Mouse (Mus musculus): ENCODE data around the gene Olfr1361.

Olfr1361 gene

DNA sequence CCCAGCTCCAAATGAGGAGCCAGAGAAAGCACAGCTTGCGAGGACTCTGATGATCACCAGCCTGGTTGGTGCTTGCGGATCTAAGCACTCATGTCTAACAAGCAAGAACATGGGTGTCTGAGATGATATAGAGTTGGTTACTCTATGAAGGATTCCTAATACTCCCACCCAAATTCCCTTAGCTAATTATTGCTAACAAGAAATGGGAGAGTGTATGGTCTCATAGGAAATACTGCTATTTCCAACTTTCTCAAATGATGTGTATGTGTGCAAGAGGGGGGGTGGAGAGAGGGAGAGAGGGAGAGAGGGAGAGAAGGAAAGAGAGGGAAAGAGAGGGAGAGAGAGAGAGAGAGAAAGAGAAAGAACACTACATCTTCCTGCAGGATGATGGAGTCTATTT, at the start of gene Olfr1361:
Olfr1361 (minus strand) TSS at position 101 of the 400 bp plus-strand sequence.
- no peak for DNase-seq (ENCODE audit: low read depth, low spot score)

DNA sequence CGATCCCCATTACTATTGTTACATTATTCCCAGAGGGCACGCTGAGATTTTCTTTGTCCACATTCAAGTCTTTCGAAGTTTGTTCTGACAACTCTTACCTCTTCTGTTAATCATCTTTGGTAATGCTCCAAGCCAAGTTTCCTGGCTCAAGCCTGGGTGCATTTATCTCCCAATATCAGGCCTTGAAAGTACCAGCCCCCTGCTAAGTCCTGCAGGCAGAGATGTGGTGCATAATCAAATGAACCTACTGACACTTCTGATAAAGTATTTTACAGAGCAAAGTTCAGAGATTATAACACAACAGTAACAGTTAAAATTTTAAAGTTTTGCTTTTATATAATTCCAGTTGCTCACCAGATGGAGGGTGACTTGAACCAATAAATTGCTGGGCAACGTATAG, 48.5 kb upstream of the Olfr1361 start:
- no peak for DNase-seq (ENCODE audit: low read depth, low spot score)

DNA sequence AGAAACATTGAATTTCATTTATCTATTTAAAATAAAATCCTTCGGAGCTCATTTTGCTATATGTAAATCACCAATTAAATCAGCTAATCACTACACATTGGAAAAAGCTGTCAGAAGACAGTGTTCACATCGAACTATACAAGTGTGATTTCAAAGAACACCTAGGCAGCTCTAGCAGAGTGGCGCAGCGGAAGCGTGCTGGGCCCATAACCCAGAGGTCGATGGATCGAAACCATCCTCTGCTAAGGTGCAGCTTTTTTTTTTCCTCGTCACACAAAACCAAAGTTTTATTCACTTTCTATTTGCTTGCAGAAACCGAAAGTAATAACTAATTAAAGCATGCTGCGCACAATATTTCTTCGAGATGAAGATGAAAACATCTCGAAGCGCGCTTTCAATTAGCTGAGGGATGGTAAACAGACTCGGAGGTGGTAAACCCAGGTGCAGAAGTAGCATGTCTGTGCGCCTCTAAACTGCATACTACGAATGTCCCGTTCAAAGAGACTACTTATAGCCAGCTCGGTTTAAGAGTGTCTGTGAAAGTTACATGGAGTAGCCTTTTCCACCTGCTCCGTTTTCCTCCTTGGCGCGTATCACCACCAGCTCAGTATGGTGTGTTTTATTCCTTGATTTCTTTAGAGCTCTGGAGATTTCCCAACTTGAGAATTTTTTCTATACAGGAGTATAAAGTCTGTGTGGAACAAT, 47.8 kb upstream of the Olfr1361 start:
- DNase-seq (ENCODE audit: low read depth, low spot score), result peak; percentile 91

DNA sequence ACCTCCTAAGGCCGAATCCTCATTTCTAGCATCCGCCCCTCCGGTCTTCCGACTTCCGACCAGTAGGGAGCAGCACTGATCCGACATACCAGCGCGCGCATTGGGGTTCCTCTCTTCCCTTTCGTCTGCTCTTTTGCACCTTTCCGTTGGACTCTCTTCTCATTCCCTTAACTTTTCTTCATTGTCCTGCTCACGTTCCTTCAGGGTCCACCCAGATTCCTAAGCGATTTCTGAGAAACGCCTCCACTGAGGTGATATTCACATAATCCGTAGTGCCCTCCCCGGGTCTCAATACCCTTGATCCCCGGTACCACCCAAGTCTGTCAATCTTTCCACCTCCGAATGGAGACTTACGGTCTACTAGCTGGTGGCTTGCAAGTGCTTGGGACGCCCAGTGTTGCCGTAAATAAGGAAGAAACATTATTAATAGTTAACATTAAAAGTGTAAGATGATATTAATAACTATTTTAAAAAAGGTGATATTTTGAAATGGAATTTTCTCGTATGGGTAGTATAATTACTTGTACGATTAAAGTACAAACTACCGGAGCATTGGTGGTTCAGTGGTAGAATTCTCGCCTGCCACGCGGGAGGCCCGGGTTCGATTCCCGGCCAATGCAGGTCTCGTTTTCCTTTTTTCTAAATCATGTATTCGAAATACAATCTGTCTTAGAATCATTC, 47.0 kb upstream of the Olfr1361 start:
- peak; percentile 92 for DNase-seq (ENCODE audit: low read depth, low spot score)

DNA sequence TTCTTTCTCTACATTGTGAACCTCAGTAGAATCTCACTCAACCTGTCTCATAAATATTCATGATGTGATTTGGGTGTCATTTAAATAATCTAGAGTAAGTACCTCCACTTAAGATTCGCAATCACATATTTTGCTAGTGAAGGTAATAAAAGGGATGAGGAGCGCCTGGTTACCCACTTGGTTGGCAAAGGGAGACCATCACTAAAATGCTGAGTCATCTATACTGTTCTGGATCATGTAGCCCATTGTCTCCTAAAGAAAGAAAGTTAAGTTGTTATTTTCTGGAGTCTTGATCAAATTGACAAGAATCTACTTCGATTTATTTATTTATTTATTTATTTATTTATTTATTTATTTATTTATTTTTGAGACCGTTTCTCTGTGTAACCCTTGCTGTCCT, 43.5 kb upstream of the Olfr1361 start:
- no peak for DNase-seq (ENCODE audit: low read depth, low spot score)

DNA sequence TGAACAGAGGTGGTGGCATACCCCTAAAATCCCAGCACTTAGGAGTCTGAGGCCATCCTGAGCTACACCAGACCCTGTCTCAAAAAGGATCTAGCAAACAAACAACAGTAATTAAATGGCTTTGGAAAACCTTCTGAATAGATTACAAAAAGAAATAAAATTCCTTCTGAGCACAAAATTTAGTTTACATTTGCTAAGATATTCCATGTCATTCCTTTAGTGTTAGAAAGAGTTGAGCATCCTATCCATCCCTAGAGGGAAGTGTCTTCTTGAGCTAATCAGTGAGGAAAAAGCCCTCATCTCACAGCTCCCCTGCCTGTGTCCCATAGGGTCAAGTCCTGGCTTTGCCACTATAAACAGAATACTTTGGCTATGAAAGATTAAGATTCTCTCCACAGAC, 34.6 kb upstream of the Olfr1361 start, which contains the start of gene Olfr1359:
Olfr1359 (plus strand) TSS at position 301 of the 400 bp plus-strand sequence.
- DNase-seq (ENCODE audit: low read depth, low spot score), result no peak

DNA sequence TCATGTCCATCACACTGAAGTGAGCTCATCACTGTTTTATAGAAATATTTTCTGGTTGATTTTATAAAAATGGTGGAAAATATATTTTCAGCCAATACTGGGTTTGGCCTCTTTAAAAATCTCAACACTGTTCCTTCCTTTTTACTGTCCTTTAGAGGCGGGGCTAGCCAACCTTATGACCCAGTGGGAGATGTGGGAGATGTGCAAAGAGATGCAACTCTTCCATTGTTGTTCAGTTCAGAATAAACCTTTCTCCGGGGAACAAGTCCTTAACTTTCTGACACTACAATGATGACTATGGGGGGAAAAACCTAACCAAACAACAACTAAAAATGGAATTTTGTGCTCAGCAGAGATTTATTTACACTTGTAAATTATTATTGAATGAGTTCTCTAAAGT, 14.1 kb upstream of the Olfr1361 start, which contains the start of gene Olfr1360:
Olfr1360 (minus strand) TSS at position 101 of the 400 bp plus-strand sequence.
- no peak for DNase-seq (ENCODE audit: low read depth, low spot score)

DNA sequence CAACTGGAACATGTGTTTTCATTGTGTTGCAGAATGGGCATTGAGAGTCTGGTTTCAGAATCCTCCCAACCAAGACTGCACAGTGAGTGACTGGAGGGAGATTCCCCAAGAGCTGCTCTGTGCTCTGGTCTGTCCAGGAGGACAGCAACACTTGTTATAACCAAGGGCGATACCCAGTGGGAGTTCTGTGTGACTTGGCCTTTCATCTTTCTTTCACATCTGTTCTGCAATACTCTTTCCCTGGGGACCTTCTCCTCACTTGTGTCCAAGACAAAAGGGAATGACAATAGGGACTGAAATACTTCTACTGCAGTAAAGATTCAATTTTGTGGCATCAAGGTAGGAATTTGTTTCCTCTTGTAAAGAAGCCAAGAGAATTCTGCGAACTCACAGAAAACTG, 20.8 kb downstream of the Olfr1361 start, which contains the start of gene Olfr11:
Olfr11 (minus strand) TSS at position 101 of the 400 bp plus-strand sequence.
- DNase-seq (ENCODE audit: low read depth, low spot score), result no peak

DNA sequence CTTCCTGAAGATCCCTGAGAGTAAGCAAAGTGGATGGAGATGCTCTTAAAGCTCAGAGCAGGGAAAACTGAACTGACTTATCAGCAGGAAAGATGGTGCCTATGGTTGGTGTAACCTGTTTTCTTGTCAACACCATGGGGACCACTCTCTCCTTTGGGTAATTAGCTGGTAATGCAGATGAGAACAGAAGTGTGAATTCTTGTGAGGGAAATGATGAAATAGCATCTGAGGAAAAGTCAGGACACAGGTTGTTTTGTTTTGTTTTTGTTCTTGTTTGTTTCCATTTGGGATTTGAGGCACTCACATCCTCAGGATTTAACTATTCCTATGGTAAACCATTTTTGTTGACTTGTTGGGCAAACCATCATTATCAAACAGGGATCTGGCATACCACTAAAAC, 49.3 kb downstream of the Olfr1361 start, which contains the start of gene Olfr1362:
Olfr1362 (minus strand) TSS at position 101 of the 400 bp plus-strand sequence.
- DNase-seq (ENCODE audit: low read depth, low spot score), result no peak

All from CD4-positive, CD25-positive, alpha-beta regulatory T cell, adult 2 months (primary cell).